Mouse (Mus musculus): ENCODE measurements around the gene Rab3ip. TPM values are rescaled to one million over a fixed set of nuclear protein-coding genes. Genes with fewer than 3 reads are reported as not detected.
A peak's percentile ranks its signal among the peaks of the same experiment; 100 is the strongest.

The Rab3ip gene
- total and polyA plus RNA-seq, 3 experiments, result 15.2 to 23.2 TPM; not detected in 1

DNA sequence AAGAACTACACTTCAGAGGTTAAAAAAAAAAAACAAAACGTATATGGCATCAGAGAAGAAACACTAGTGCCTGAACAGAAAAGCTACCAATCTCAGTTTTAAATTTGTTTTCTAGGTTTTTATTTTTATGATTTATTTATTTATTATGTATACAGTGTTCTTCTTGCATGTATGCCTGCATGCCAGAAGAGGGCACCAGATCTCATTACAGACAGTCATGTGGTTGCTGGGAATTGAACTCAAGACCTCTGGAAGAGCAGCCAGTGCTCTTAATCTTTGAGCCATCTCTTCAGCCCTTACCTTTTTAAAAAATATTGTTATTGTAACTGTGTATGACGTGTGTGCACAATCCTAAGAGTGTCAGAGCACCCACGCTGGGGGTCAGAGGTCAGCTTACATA, 6.4 kb downstream of the Rab3ip start:
- Histone ChIP-seq H3K4me1 (ENCODE audit: control insufficient read depth in 1 of 2, insufficient read depth in 2 of 2, low read length in 2 of 2) (no peaks in the 10 kb centered on the region), H3K27me3 (ENCODE audit: control insufficient read depth in 1 of 2, insufficient read depth in 2 of 2, low read length in 2 of 2) (no peaks in the 10 kb centered on the region), H3K79me2 (ENCODE audit: control insufficient read depth, insufficient read depth, low read length, poor library complexity) (peaks cover 12% of the 10 kb centered on the region; the same call in 1 of the 2 replicates), H3K9ac (ENCODE audit: control insufficient read depth, low read depth, low read length, poor library complexity, severe bottlenecking) (no peak overlapping the region), H3K27ac (ENCODE audit: control insufficient read depth, low read depth, low read length) (no peak overlapping the region), H3K4me3 (ENCODE audit: control insufficient read depth in 1 of 2, insufficient read depth in 1 of 2, low read depth in 2 of 2, low read length in 2 of 2) (no peak overlapping the region), H3K9me3 (replicated peaks; ENCODE audit: insufficient read depth, low read length) (no peaks in the 10 kb centered on the region), H3K36me3 (ENCODE audit: control insufficient read depth in 1 of 2, insufficient read depth in 2 of 2, low read length in 2 of 2) (peaks cover 2 to 3% of the 10 kb centered on the region in 2 experiments; a peak in 2 of 4 replicates)
- peak; percentile 39 for DNase-seq (ENCODE audit: low read depth, low spot score)
- TF ChIP-seq CTCF (IDR thresholded peaks at IDR 0.05 in 2 of 3, conservative IDR thresholded peaks at IDR 0.05 in 1 of 3; ENCODE audit: control insufficient read depth in 1 of 3, insufficient read depth in 1 of 3, low read depth in 2 of 3, low read length in 3 of 3, poor library complexity in 1 of 3, severe bottlenecking in 1 of 3) (peak; percentile 16 to 45 (median 26); a peak in 4 of 6 replicates), MAX (IDR thresholded peaks at IDR 0.05; ENCODE audit: low read length) (no peak), SIN3A (IDR thresholded peaks at IDR 0.05; ENCODE audit: low read length) (no peak), ZNF384 (IDR thresholded peaks at IDR 0.05; ENCODE audit: low read depth, low read length) (no peak), EP300 (IDR thresholded peaks at IDR 0.05; ENCODE audit: low read depth in 1 of 2, low read length in 2 of 2) (no peak), MAZ (IDR thresholded peaks at IDR 0.05; ENCODE audit: low read depth, low read length) (no peak), CHD1 (IDR thresholded peaks at IDR 0.05; ENCODE audit: low read depth, low read length) (no peak), RAD21 (IDR thresholded peaks at IDR 0.05; ENCODE audit: low read depth, low read length) (peak; percentile 13), MYB (IDR thresholded peaks at IDR 0.05; ENCODE audit: low read depth, low read length) (no peak), TAL1 (IDR thresholded peaks at IDR 0.05; ENCODE audit: low read length) (no peak), E2F4 (IDR thresholded peaks at IDR 0.05; ENCODE audit: borderline replicate concordance, low read depth, low read length) (no peak), POLR2AphosphoS2 (IDR thresholded peaks at IDR 0.05; ENCODE audit: low read length) (no peak), POLR2AphosphoS5 (IDR thresholded peaks at IDR 0.05; ENCODE audit: borderline replicate concordance, low read depth, low read length) (no peak), MXI1 (IDR thresholded peaks at IDR 0.05; ENCODE audit: low read depth, low read length) (no peak), ETS1 (IDR thresholded peaks at IDR 0.05; ENCODE audit: low read depth, low read length) (no peak), JUND (IDR thresholded peaks at IDR 0.05; ENCODE audit: low read depth, low read length) (no peak), MAFK (IDR thresholded peaks at IDR 0.05; ENCODE audit: borderline replicate concordance, low read depth, low read length) (no peak), MYC (IDR thresholded peaks at IDR 0.05; ENCODE audit: low read depth, low read length) (peak; percentile 66; the same call in 1 of the 2 replicates), GABPA (IDR thresholded peaks at IDR 0.05; ENCODE audit: low read depth, low read length) (no peak), BHLHE40 (IDR thresholded peaks at IDR 0.05; ENCODE audit: borderline replicate concordance, low read depth, low read length) (no peak), CHD2 (IDR thresholded peaks at IDR 0.05; ENCODE audit: low read length) (no peak), POLR2A (IDR thresholded peaks at IDR 0.05; ENCODE audit: control insufficient read depth in 1 of 2, insufficient read depth in 1 of 2, low read depth in 1 of 2, low read length in 2 of 2, poor library complexity in 1 of 2) (no peak), KAT2A (conservative IDR thresholded peaks at IDR 0.05; ENCODE audit: low read depth, low read length) (no peak), SMC3 (IDR thresholded peaks at IDR 0.05; ENCODE audit: low read depth, low read length) (peak; percentile 49), ZC3H11A (IDR thresholded peaks at IDR 0.05; ENCODE audit: low read depth, low read length) (no peak), ZKSCAN1 (IDR thresholded peaks at IDR 0.05; ENCODE audit: low read depth, low read length) (no peak), RCOR1 (IDR thresholded peaks at IDR 0.05; ENCODE audit: low read depth, low read length) (no peak), TCF12 (IDR thresholded peaks at IDR 0.05; ENCODE audit: low read depth, low read length) (no peak), USF1 (IDR thresholded peaks at IDR 0.05; ENCODE audit: low read depth, low read length) (0 out of 2 replicates have a peak, but pooled peaks have one; percentile 43), ELF1 (IDR thresholded peaks at IDR 0.05; ENCODE audit: low read depth, low read length) (no peak), USF2 (IDR thresholded peaks at IDR 0.05; ENCODE audit: borderline replicate concordance in 1 of 2, insufficient read depth in 1 of 2, low read depth in 1 of 2, low read length in 2 of 2) (no peak), TBP (IDR thresholded peaks at IDR 0.05; ENCODE audit: low read depth, low read length) (no peak), HCFC1 (IDR thresholded peaks at IDR 0.05; ENCODE audit: low read depth, low read length) (0 out of 2 replicates have a peak, but pooled peaks have one; percentile 20), GATA1 (IDR thresholded peaks at IDR 0.05; ENCODE audit: low read depth, low read length) (no peak), MEF2A (IDR thresholded peaks at IDR 0.05; ENCODE audit: extremely low read depth, insufficient replicate concordance, low read depth, low read length, poor library complexity, severe bottlenecking) (no peak), ZMIZ1 (IDR thresholded peaks at IDR 0.05; ENCODE audit: low read depth, low read length) (no peak), UBTF (IDR thresholded peaks at IDR 0.05; ENCODE audit: borderline replicate concordance, insufficient read depth, low read depth, low read length) (no peak), NRF1 (IDR thresholded peaks at IDR 0.05; ENCODE audit: insufficient read depth, low read depth, low read length, poor library complexity, severe bottlenecking) (no peak)
